Mouse (Mus musculus): ENCODE measurements at regions not wholly inside any gene's neighbourhood (a gene's known extent, or its start where the extent isn't known, plus 50 kb on each side); places are given as distances from the start of the nearest gene placed in this dataset.

- Histone ChIP-seq H3K9ac (ENCODE audit: control insufficient read depth, low read depth, low read length, poor library complexity, severe bottlenecking) (no peak overlapping the region), H3K36me3 (ENCODE audit: control insufficient read depth in 1 of 2, insufficient read depth in 2 of 2, low read length in 2 of 2) (no peaks in the 10 kb centered on the region), H3K79me2 (ENCODE audit: control insufficient read depth, insufficient read depth, low read length, poor library complexity) (no peaks in the 10 kb centered on the region), H3K9me3 (replicated peaks; ENCODE audit: insufficient read depth, low read length) (no peaks in the 10 kb centered on the region), H3K4me1 (ENCODE audit: control insufficient read depth in 1 of 2, insufficient read depth in 2 of 2, low read length in 2 of 2) (no peaks in the 10 kb centered on the region), H3K27me3 (ENCODE audit: control insufficient read depth in 1 of 2, insufficient read depth in 2 of 2, low read length in 2 of 2) (no peaks in the 10 kb centered on the region), H3K4me3 (ENCODE audit: control insufficient read depth in 1 of 2, insufficient read depth in 1 of 2, low read depth in 2 of 2, low read length in 2 of 2) (no peak overlapping the region), H3K27ac (ENCODE audit: control insufficient read depth, low read depth, low read length) (no peak overlapping the region)
- DNase-seq (ENCODE audit: low read depth, low spot score) = no peak
- TF ChIP-seq HCFC1 (IDR thresholded peaks at IDR 0.05; ENCODE audit: low read depth, low read length) = no peak
- TF ChIP-seq GATA1 (IDR thresholded peaks at IDR 0.05; ENCODE audit: low read depth, low read length) = no peak
- TF ChIP-seq UBTF (IDR thresholded peaks at IDR 0.05; ENCODE audit: borderline replicate concordance, insufficient read depth, low read depth, low read length) = no peak
- TF ChIP-seq MAFK (IDR thresholded peaks at IDR 0.05; ENCODE audit: borderline replicate concordance, low read depth, low read length) = no peak
- TF ChIP-seq USF2 (IDR thresholded peaks at IDR 0.05; ENCODE audit: borderline replicate concordance in 1 of 2, insufficient read depth in 1 of 2, low read depth in 1 of 2, low read length in 2 of 2) = no peak
- TF ChIP-seq MEF2A (IDR thresholded peaks at IDR 0.05; ENCODE audit: extremely low read depth, insufficient replicate concordance, low read depth, low read length, poor library complexity, severe bottlenecking) = no peak
- TF ChIP-seq TAL1 (IDR thresholded peaks at IDR 0.05; ENCODE audit: low read length) = no peak
- no peak for TF ChIP-seq ZMIZ1 (IDR thresholded peaks at IDR 0.05; ENCODE audit: low read depth, low read length)
- no peak for TF ChIP-seq TCF12 (IDR thresholded peaks at IDR 0.05; ENCODE audit: low read depth, low read length)
- TF ChIP-seq KAT2A (conservative IDR thresholded peaks at IDR 0.05; ENCODE audit: low read depth, low read length) = no peak
- no peak for TF ChIP-seq ZNF384 (IDR thresholded peaks at IDR 0.05; ENCODE audit: low read depth, low read length)
- TF ChIP-seq MYB (IDR thresholded peaks at IDR 0.05; ENCODE audit: low read depth, low read length) = no peak
- no peak for TF ChIP-seq EP300 (IDR thresholded peaks at IDR 0.05; ENCODE audit: low read depth in 1 of 2, low read length in 2 of 2)
- no peak for TF ChIP-seq ZC3H11A (IDR thresholded peaks at IDR 0.05; ENCODE audit: low read depth, low read length)
- TF ChIP-seq MXI1 (IDR thresholded peaks at IDR 0.05; ENCODE audit: low read depth, low read length) = no peak
These were observed 69.8 kb upstream of the Fam180a start for GRCm38 (mm10) chr6:35395726-35396125.

GRCm38 (mm10) chr6:35388827-35389226 is 62.9 kb upstream of the Fam180a start:
- Histone ChIP-seq H3K79me2 (ENCODE audit: control insufficient read depth, insufficient read depth, low read length, poor library complexity) (no peaks in the 10 kb centered on the region), H3K27ac (ENCODE audit: control insufficient read depth, low read depth, low read length) (no peak overlapping the region), H3K4me1 (ENCODE audit: control insufficient read depth in 1 of 2, insufficient read depth in 2 of 2, low read length in 2 of 2) (no peaks in the 10 kb centered on the region), H3K9ac (ENCODE audit: control insufficient read depth, low read depth, low read length, poor library complexity, severe bottlenecking) (no peak overlapping the region), H3K4me3 (ENCODE audit: control insufficient read depth in 1 of 2, insufficient read depth in 1 of 2, low read depth in 2 of 2, low read length in 2 of 2) (no peak overlapping the region), H3K27me3 (ENCODE audit: control insufficient read depth in 1 of 2, insufficient read depth in 2 of 2, low read length in 2 of 2) (no peaks in the 10 kb centered on the region), H3K36me3 (ENCODE audit: control insufficient read depth in 1 of 2, insufficient read depth in 2 of 2, low read length in 2 of 2) (no peaks in the 10 kb centered on the region), H3K9me3 (replicated peaks; ENCODE audit: insufficient read depth, low read length) (no peaks in the 10 kb centered on the region)
- no peak for DNase-seq (ENCODE audit: low read depth, low spot score)
- no peak for TF ChIP-seq TCF12 (IDR thresholded peaks at IDR 0.05; ENCODE audit: low read depth, low read length)
- no peak for TF ChIP-seq MAFK (IDR thresholded peaks at IDR 0.05; ENCODE audit: borderline replicate concordance, low read depth, low read length)
- no peak for TF ChIP-seq CTCF (IDR thresholded peaks at IDR 0.05 in 2 of 3, conservative IDR thresholded peaks at IDR 0.05 in 1 of 3; ENCODE audit: control insufficient read depth in 1 of 3, insufficient read depth in 1 of 3, low read depth in 2 of 3, low read length in 3 of 3, poor library complexity in 1 of 3, severe bottlenecking in 1 of 3)
- TF ChIP-seq MAX (IDR thresholded peaks at IDR 0.05; ENCODE audit: low read length) = no peak
- no peak for TF ChIP-seq CHD2 (IDR thresholded peaks at IDR 0.05; ENCODE audit: low read length)
- no peak for TF ChIP-seq ZC3H11A (IDR thresholded peaks at IDR 0.05; ENCODE audit: low read depth, low read length)
- TF ChIP-seq KAT2A (conservative IDR thresholded peaks at IDR 0.05; ENCODE audit: low read depth, low read length) = no peak
- TF ChIP-seq USF1 (IDR thresholded peaks at IDR 0.05; ENCODE audit: low read depth, low read length) = no peak
- TF ChIP-seq POLR2AphosphoS5 (IDR thresholded peaks at IDR 0.05; ENCODE audit: borderline replicate concordance, low read depth, low read length) = no peak
- no peak for TF ChIP-seq MAZ (IDR thresholded peaks at IDR 0.05; ENCODE audit: low read depth, low read length)
